8 mouse cellular contexts compared by ENCODE assay signal in genomic region chr13:44804876-44805275, GRCm38 (mm10).
DNase-seq lines count a peak whose midpoint lies in the region; ATAC-seq and TF ChIP-seq lines count a peak whose summit lies in the region.

No protein-coding gene starts in this region.

- peaks cover 16% of the 10 kb centered on the region for H3K79me3 ChIP-seq in C2C12 (ENCODE audit: low read depth)

- no peaks in the 10 kb centered on the region for H3K27me3 ChIP-seq in hindbrain, embryonic 10.5 days (ENCODE audit: insufficient read depth, poor library complexity, severe bottlenecking)
- H3K27me3 ChIP-seq in hindbrain, embryonic 13.5 days = no peaks in the 10 kb centered on the region
- no peaks in the 10 kb centered on the region for H3K27me3 ChIP-seq in C2C12 (ENCODE audit: control insufficient read depth, insufficient read depth, insufficient read length)
- no peaks in the 10 kb centered on the region for H3K27me3 ChIP-seq in embryonic facial prominence, embryonic 14.5 days (replicated peaks; ENCODE audit: control insufficient read depth, insufficient read depth, low read length)

- H3K4me2 ChIP-seq in hindbrain, embryonic 13.5 days = no peak overlapping the region
- H3K4me2 ChIP-seq in embryonic facial prominence, embryonic 14.5 days (ENCODE audit: low read depth, low read length) = no peak overlapping the region

- H3K27ac ChIP-seq in hindbrain, embryonic 10.5 days = no peak overlapping the region
- no peak overlapping the region for H3K27ac ChIP-seq in hindbrain, embryonic 13.5 days
- H3K27ac ChIP-seq in embryonic facial prominence, embryonic 14.5 days (replicated peaks; ENCODE audit: low read depth, low read length) = no peak overlapping the region

- peak; percentile 54 for DNase-seq in hindbrain, embryonic 10.5 days (ENCODE audit: low spot score)
- peak; percentile 72 for DNase-seq in R1 (ENCODE audit: low read depth, low spot score)
- peak; percentile 41 for DNase-seq in embryonic facial prominence, embryonic 14.5 days (ENCODE audit: low spot score)
- peak; percentile 33 to 54 for DNase-seq in layer of hippocampus, postnatal 14 days (ENCODE audit: low spot score in 2 of 2)

- no peaks in the 10 kb centered on the region for H3K36me3 ChIP-seq in hindbrain, embryonic 10.5 days
- no peaks in the 10 kb centered on the region for H3K36me3 ChIP-seq in hindbrain, embryonic 13.5 days
- H3K36me3 ChIP-seq in C2C12 (ENCODE audit: control insufficient read depth, insufficient read depth) = no peaks in the 10 kb centered on the region
- no peaks in the 10 kb centered on the region for H3K36me3 ChIP-seq in embryonic facial prominence, embryonic 14.5 days (ENCODE audit: control insufficient read depth, insufficient read depth, low read length)

- peaks cover 66% of the 10 kb centered on the region for H3K79me2 ChIP-seq in C2C12 (ENCODE audit: control insufficient read depth, insufficient read depth)

- ATAC-seq in hindbrain, embryonic 13.5 days (ENCODE audit: low FRiP score) = no peak
- no peak for ATAC-seq in embryonic facial prominence, embryonic 14.5 days (ENCODE audit: low read depth)
- ATAC-seq in neutrophil, adult 5-6 weeks (ENCODE audit: extremely low read depth, insufficient number of reproducible peaks, low FRiP score, poor library complexity, severe bottlenecking) = peak; percentile 47; the same call in 1 of the 2 replicates
- no peak for ATAC-seq in activated CD4-positive, CD25-positive, alpha-beta regulatory T cell, adult 4 months

- no peaks in the 10 kb centered on the region for H3K9me3 ChIP-seq in hindbrain, embryonic 10.5 days
- no peaks in the 10 kb centered on the region for H3K9me3 ChIP-seq in hindbrain, embryonic 13.5 days
- H3K9me3 ChIP-seq in embryonic facial prominence, embryonic 14.5 days (ENCODE audit: control insufficient read depth, low read length) = no peaks in the 10 kb centered on the region

- peaks cover 7% of the 10 kb centered on the region; the same call in 1 of the 2 replicates for H3K4me1 ChIP-seq in hindbrain, embryonic 10.5 days (replicated peaks)
- 0 out of 2 replicates have a peak, but pooled peaks cover 6% of the 10 kb centered on the region for H3K4me1 ChIP-seq in hindbrain, embryonic 13.5 days (replicated peaks)
- peaks cover 4% of the 10 kb centered on the region for H3K4me1 ChIP-seq in embryonic facial prominence, embryonic 14.5 days (ENCODE audit: control insufficient read depth, insufficient read depth, low read length)

- no peak overlapping the region for H3K4me3 ChIP-seq in hindbrain, embryonic 10.5 days
- H3K4me3 ChIP-seq in hindbrain, embryonic 13.5 days = no peak overlapping the region
- H3K4me3 ChIP-seq in C2C12 (ENCODE audit: insufficient read depth, poor library complexity, severe bottlenecking) = no peak overlapping the region
- no peak overlapping the region for H3K4me3 ChIP-seq in embryonic facial prominence, embryonic 14.5 days (ENCODE audit: low read depth, low read length)

- H3ac ChIP-seq in C2C12 (ENCODE audit: control insufficient read depth, insufficient read length, low read depth) = no peak overlapping the region

- no peak overlapping the region for H3K9ac ChIP-seq in hindbrain, embryonic 13.5 days
- no peak overlapping the region for H3K9ac ChIP-seq in embryonic facial prominence, embryonic 14.5 days (ENCODE audit: low read depth, low read length)

- TF ChIP-seq CTCF in C2C12 (IDR thresholded peaks at IDR 0.05; ENCODE audit: control insufficient read depth, insufficient read depth, insufficient read length) = peak; percentile 18

- 46% methylated on average over 1 of the region's 1 CpGs for WGBS in hindbrain, embryonic 10.5 days
- 39% methylated on average over 1 of the region's 1 CpGs for WGBS in hindbrain, embryonic 13.5 days
- WGBS in embryonic facial prominence, embryonic 14.5 days = 31% methylated on average over 1 of the region's 1 CpGs

TF ChIP-seq in C2C12, 6 proteins besides CTCF, POLR2A, EP300 and RAD21:
- TF ChIP-seq MYOD1 (IDR thresholded peaks at IDR 0.05; ENCODE audit: control insufficient read depth, insufficient read length, low read depth) = no peak
- no peak for TF ChIP-seq MAX (IDR thresholded peaks at IDR 0.05)
- no peak for TF ChIP-seq MYOG (IDR thresholded peaks at IDR 0.05; ENCODE audit: control insufficient read depth, extremely low read depth, insufficient read length)
- no peak for TF ChIP-seq CEBPB (IDR thresholded peaks at IDR 0.05; ENCODE audit: low read depth)
- no peak for TF ChIP-seq FOSL1 (IDR thresholded peaks at IDR 0.05; ENCODE audit: insufficient read depth, low read length, poor library complexity, severe bottlenecking)
